Mouse (Mus musculus) testis, adult 10 weeks (tissue): ENCODE measurements around the gene Pla2g4b. TPM values are rescaled to one million over a fixed set of nuclear protein-coding genes. Genes with fewer than 3 reads are reported as not detected.

ENCODE experiments used
- polyA plus RNA-seq: library from polyadenylated mRNA; stranded (reverse); fragments of 350-450 nt; fragmentation: Illumina TruSeq; extraction: RNeasy Lipid Tissue Mini Kit (QIAGEN cat#74804); gene quantifications from one replicate; pipeline ENCODE4 v1.2.3, GENCODE M21; 2014; ENCODE audit warnings: low read depth, low replicate concordance

Gene Pla2g4b
- 0.27 TPM for polyA plus RNA-seq

DNA sequence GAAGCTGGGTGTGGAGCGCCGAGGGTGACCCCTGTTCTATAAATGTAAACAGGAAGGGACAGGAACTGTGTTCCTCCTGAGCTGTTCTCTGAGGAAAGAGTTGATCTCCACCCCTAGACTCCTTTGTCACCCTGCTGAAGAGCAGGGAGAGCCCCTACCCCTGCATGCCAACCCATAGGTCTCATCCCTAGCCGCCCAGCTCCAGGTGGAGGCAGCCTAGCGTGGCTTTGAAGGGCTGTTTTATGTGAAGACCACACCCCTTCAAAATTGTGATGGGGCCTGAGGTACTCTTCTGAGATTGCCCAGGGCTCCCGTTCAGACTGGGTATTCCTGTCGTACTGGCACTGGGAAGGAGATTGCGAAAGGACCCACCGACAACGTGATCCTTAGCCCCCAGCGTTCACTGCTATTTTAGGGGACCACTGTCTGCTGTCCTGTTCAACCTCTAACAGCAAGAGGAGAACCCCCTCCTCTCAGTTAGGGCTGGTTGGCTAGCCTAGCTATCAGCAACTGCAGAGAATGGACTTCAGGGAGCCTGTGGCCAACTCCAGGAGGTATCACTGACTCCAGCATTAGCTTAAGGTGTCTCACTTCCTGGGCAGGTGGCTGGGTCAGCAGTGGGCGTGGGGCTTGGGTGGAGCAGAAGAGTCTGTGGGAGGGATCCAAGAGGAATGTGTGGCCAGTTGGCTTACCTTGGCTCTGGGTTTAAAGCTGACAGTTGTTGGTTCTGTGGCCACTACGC is at the start of gene Pla2g4b:
Gene Pla2g4b, plus strand, starts transcription at position 692 of the 742 bp plus-strand sequence.

DNA sequence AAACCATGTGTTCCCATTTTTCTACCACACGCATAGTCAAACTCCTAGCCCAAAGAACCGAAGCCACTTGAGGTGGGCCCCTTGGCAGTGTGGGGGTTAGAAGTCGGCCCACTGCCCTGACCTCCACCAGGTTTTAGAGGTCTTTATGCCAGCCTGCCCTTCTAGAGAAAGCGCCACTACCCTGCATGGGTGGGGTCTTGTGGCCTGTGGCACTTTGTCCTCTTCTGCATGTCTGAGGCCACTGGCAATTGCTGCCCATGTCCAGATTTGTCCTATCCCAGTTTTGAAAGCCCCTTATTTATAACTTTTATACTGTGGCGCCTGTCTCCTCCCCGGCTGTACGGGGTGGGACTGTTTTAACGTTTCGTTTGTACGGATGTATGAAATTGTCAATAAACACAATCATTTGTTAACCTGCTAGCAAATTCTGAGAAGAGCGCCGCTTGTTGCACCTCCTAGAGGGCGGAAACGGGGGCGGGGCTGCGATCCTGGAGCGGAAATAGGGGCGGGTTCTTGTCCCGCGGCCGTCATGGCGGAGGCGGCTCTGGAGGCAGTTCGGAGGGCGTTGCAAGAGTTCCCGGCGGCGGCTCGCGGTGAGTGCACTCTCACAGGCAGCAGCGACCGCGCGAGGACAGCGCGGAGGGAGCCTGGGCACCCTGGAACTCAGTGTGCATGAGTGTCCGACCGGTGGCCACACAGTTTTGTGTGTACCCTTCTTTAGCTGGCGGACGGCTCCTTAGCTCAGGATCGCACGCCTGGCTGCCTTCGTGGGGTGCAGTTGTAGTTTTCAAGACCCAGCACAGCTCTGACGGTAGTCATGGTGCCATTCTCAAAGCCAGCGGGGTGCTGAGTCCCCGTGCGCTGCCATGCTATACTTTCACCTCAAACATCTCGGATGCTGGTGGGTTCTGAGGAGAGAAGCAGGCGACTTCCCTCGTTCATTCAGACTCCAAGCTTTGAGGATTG is 6.0 kb upstream of the Pla2g4b start, which contains the start of the genes Jmjd7 and Gm28042:
Gene Jmjd7, plus strand, starts transcription at position 500 of the 966 bp plus-strand sequence.
Gene Gm28042, plus strand, starts transcription at position 510 of the 966 bp plus-strand sequence.

Other genes with a start within 250 kb of the Pla2g4b start
- 1.7 TPM for gene Rpap1, start 245.9 kb upstream of the Pla2g4b start, polyA plus RNA-seq
- 3.6 TPM for gene Tyro3, start 235.7 kb upstream of the Pla2g4b start, polyA plus RNA-seq
- gene Mga, start 136.2 kb upstream of the Pla2g4b start, polyA plus RNA-seq, result 48.0 TPM
- gene Mapkbp1, start 60.7 kb upstream of the Pla2g4b start, polyA plus RNA-seq, result 16.6 TPM
- 0.97 TPM for gene Jmjd7, start 5.9 kb upstream of the Pla2g4b start, polyA plus RNA-seq
- 0.41 TPM for gene Gm28042, start 5.9 kb upstream of the Pla2g4b start, polyA plus RNA-seq
- 3.8 TPM for gene Ehd4, start 121.2 kb downstream of the Pla2g4b start, polyA plus RNA-seq
- gene Pla2g4e, start 211.9 kb downstream of the Pla2g4b start, polyA plus RNA-seq, result 0.10 TPM